Mouse (Mus musculus): ENCODE data around the gene Slc13a3. TPM values are rescaled to one million over a fixed set of nuclear protein-coding genes. Genes with fewer than 3 reads are reported as not detected.

Slc13a3 gene
- total and polyA plus RNA-seq, 3 experiments: 0.11 TPM; not detected in 2

DNA sequence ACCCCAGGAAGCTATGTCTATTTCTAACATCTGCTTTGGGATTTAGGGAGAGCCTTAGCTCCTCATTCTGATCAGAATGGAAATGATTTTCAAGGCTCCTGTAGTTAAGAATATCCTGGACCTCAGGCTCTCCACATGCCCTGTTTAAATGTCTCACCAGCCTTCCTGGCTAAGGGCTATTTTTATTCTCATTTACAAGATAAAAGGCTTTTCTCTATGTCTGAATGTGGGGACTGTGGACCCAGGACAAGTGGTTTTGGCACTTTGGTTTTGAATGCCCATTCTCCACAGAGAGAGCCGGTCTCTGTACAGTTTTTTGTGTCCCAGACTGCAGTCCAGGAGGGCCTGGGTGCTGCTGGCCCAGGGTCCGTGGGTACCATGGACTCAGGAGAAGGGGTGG, 52.8 kb downstream of the Slc13a3 start:
- H3K27me3 ChIP-seq (ENCODE audit: insufficient read depth, low read length): peaks cover 2% of the 10 kb centered on the region; the same call in 1 of the 2 replicates
- H3K36me3 ChIP-seq (replicated peaks): no peaks in the 10 kb centered on the region
- ATAC-seq (ENCODE audit: extremely low read depth, insufficient number of reproducible peaks, low FRiP score, poor library complexity, severe bottlenecking) (no peak), DNase-seq (ENCODE audit: low spot score) (no peak)
- H3K9me3 ChIP-seq (replicated peaks): no peaks in the 10 kb centered on the region
- H3K4me3 ChIP-seq (ENCODE audit: low read depth, low read length): no peak overlapping the region
- H3K4me1 ChIP-seq (ENCODE audit: insufficient read depth, low read depth, low read length): no peaks in the 10 kb centered on the region
- no peak for TF ChIP-seq GATA2 (IDR thresholded peaks at IDR 0.05; ENCODE audit: borderline replicate concordance, low read depth, low read length)
- TF ChIP-seq CTCF (IDR thresholded peaks at IDR 0.05; ENCODE audit: low read depth, low read length): no peak
- no peak for TF ChIP-seq POLR2AphosphoS5 (IDR thresholded peaks at IDR 0.05; ENCODE audit: insufficient replicate concordance, low read depth, low read length)
- TF ChIP-seq TAL1 (conservative IDR thresholded peaks at IDR 0.05; ENCODE audit: low read depth, low read length): no peak
- TF ChIP-seq GATA1 (IDR thresholded peaks at IDR 0.05; ENCODE audit: borderline replicate concordance, low read length): no peak

DNA sequence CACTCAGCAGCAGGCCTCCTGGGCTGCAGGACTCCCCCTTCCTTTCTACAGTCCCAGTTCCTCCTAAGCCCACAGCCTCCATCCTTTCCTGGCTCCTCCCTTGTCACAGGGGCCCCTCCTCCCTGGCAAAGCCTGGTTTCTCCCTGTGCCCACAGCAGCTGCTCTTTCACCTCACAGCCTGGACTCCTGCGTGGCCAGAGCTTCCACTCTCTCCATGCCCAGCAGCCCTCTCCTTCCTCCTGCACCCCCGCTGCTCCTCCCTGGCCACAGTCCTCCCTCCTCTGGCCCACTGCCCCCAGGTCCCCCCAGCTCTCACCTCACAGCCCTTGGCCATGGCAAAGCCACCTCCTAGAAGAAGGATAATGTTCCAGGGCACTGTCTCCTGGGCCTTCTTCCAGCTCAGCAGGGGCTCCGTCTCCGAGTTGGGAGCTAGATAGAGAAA, 53.3 kb downstream of the Slc13a3 start:
- ATAC-seq (ENCODE audit: extremely low read depth, insufficient number of reproducible peaks, low FRiP score, poor library complexity, severe bottlenecking): no peak
- H3K4me1 ChIP-seq (ENCODE audit: insufficient read depth, low read depth, low read length): no peaks in the 10 kb centered on the region
- H3K9me3 ChIP-seq (replicated peaks): no peaks in the 10 kb centered on the region

DNA sequence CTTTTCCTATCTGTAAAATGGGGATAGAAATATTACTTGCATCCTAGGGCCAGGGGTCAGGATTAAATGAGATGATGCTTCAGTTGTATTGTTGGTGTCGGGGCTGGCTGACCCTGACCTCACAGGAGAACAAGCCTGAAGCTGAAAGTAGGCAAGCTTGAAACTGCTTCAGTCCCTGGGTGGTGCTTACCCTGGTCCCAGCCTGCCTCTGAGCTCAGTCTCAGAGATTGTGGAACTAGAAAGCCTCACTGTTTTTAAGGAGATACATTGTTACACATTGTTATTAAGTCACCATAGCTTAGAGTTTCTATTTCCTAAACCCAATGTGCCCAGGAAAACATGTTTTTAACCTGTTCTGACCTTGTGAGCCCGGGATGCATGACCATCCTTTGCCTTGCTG, 54.5 kb downstream of the Slc13a3 start:
- ATAC-seq (ENCODE audit: extremely low read depth, insufficient number of reproducible peaks, low FRiP score, poor library complexity, severe bottlenecking) (no peak), DNase-seq (ENCODE audit: low spot score) (no peak)
- Histone ChIP-seq H3K9me3 (replicated peaks) (no peaks in the 10 kb centered on the region), H3K4me1 (ENCODE audit: insufficient read depth, low read depth, low read length) (no peaks in the 10 kb centered on the region), H3K27me3 (ENCODE audit: insufficient read depth, low read length) (peaks cover 2% of the 10 kb centered on the region; the same call in 1 of the 2 replicates), H3K36me3 (replicated peaks) (no peaks in the 10 kb centered on the region), H3K4me3 (ENCODE audit: low read depth, low read length) (no peak overlapping the region)
- TF ChIP-seq TAL1 (conservative IDR thresholded peaks at IDR 0.05; ENCODE audit: low read depth, low read length) (no peak), GATA2 (IDR thresholded peaks at IDR 0.05; ENCODE audit: borderline replicate concordance, low read depth, low read length) (no peak), GATA1 (IDR thresholded peaks at IDR 0.05; ENCODE audit: borderline replicate concordance, low read length) (no peak), POLR2AphosphoS5 (IDR thresholded peaks at IDR 0.05; ENCODE audit: insufficient replicate concordance, low read depth, low read length) (no peak), CTCF (IDR thresholded peaks at IDR 0.05; ENCODE audit: low read depth, low read length) (no peak)

More for the DNA sequence above, 53.3 kb downstream of the Slc13a3 start:
- Histone ChIP-seq H3K36me3 (replicated peaks) (no peaks in the 10 kb centered on the region), H3K4me3 (ENCODE audit: low read depth, low read length) (no peak overlapping the region), H3K27me3 (ENCODE audit: insufficient read depth, low read length) (peaks cover 2% of the 10 kb centered on the region; the same call in 1 of the 2 replicates)
- no peak for TF ChIP-seq GATA1 (IDR thresholded peaks at IDR 0.05; ENCODE audit: borderline replicate concordance, low read length)
- no peak for TF ChIP-seq TAL1 (conservative IDR thresholded peaks at IDR 0.05; ENCODE audit: low read depth, low read length)
- DNase-seq (ENCODE audit: low spot score): no peak

DNA sequence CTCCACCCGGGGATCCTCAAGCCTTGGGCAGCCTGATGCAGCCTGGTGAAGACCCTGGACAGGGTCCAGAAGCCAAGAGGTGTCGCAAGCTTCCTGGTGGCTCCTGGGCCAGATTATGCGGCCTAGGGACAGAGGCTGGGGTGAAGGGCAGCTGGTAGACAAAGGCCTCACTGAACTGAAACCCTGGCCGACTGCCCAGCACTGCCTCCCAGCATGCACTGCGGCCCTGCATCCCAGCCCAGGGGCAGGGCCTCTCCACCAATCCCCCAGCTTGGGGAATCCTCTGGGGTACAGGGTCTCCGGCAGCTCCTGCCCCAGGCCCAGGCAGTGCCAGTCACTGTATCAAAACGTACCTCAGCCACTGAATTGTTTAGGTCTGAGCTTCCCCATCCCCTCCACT, 55.7 kb downstream of the Slc13a3 start:
- H3K4me3 ChIP-seq (ENCODE audit: low read depth, low read length): no peak overlapping the region
- DNase-seq (ENCODE audit: low spot score) (no peak), ATAC-seq (ENCODE audit: extremely low read depth, insufficient number of reproducible peaks, low FRiP score, poor library complexity, severe bottlenecking) (no peak)
- no peaks in the 10 kb centered on the region for H3K9me3 ChIP-seq (replicated peaks)
- H3K36me3 ChIP-seq (replicated peaks): no peaks in the 10 kb centered on the region
- H3K27me3 ChIP-seq (ENCODE audit: insufficient read depth, low read length): peaks cover 2% of the 10 kb centered on the region; the same call in 1 of the 2 replicates
- no peak for TF ChIP-seq TAL1 (conservative IDR thresholded peaks at IDR 0.05; ENCODE audit: low read depth, low read length)
- no peak for TF ChIP-seq GATA2 (IDR thresholded peaks at IDR 0.05; ENCODE audit: borderline replicate concordance, low read depth, low read length)
- TF ChIP-seq CTCF (IDR thresholded peaks at IDR 0.05; ENCODE audit: low read depth, low read length): no peak
- no peak for TF ChIP-seq POLR2AphosphoS5 (IDR thresholded peaks at IDR 0.05; ENCODE audit: insufficient replicate concordance, low read depth, low read length)
- TF ChIP-seq GATA1 (IDR thresholded peaks at IDR 0.05; ENCODE audit: borderline replicate concordance, low read length): no peak
- H3K4me1 ChIP-seq (ENCODE audit: insufficient read depth, low read depth, low read length): no peaks in the 10 kb centered on the region

DNA sequence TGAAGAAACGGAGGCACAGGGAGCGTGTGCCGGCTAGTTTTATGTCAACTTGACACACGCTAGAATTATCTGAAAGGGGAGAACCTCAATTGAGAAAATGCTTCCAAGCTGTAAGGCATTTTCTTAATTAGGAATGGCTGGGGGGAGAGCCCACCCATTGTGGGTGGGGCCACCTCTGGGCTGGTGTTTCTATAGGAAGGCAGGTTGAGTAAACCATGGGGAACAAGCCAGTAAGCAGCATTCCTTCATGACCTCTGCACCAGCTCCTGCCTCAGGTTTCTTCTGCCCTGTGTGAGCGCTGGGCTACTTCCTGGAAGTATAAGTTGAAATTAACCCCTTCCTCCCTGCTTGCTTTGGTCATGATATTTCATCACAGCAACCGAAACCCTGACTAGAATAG, 57.2 kb downstream of the Slc13a3 start:
- DNase-seq (ENCODE audit: low spot score): no peak

DNA sequence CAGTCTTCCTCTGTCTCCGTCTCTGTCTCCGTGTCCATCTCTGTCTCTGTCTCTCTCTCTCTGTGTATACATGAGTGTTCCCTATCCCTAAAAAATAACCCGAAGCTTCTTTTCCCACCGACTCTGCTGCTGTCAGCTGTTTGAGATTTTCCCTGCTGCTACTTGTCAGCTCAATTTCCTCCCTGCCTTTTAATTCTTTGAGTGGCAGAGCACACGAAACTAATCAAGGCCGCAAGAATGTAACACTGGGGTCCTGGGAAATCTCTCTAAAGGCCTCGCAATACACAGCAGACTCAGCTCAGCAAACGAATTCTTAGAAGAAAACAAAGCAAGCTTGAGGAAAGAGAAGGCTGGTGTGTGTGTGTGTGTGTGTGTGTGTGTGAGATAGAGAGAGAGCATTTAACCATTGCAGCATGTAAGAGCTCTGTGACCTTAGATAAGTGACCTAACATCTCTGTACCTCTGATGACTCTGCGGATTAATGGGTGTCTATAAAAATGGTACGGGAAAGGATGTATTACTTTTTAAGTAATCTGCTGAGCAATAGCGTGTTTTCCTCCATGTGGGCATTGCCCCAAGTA, 57.8 kb downstream of the Slc13a3 start:
- no peak for ATAC-seq (ENCODE audit: extremely low read depth, insufficient number of reproducible peaks, low FRiP score, poor library complexity, severe bottlenecking)
- no peak for TF ChIP-seq TAL1 (conservative IDR thresholded peaks at IDR 0.05; ENCODE audit: low read depth, low read length)
- Histone ChIP-seq H3K36me3 (replicated peaks) (no peaks in the 10 kb centered on the region), H3K27me3 (ENCODE audit: insufficient read depth, low read length) (peaks cover 6% of the 10 kb centered on the region; the same call in 1 of the 2 replicates), H3K4me1 (ENCODE audit: insufficient read depth, low read depth, low read length) (no peaks in the 10 kb centered on the region), H3K4me3 (ENCODE audit: low read depth, low read length) (no peak overlapping the region), H3K9me3 (replicated peaks) (no peaks in the 10 kb centered on the region)
- no peak for DNase-seq (ENCODE audit: low spot score)

More for the DNA sequence above, 57.2 kb downstream of the Slc13a3 start:
- no peak overlapping the region for H3K4me3 ChIP-seq (ENCODE audit: low read depth, low read length)
- peaks cover 6% of the 10 kb centered on the region; the same call in 1 of the 2 replicates for H3K27me3 ChIP-seq (ENCODE audit: insufficient read depth, low read length)
- H3K9me3 ChIP-seq (replicated peaks): no peaks in the 10 kb centered on the region
- no peaks in the 10 kb centered on the region for H3K36me3 ChIP-seq (replicated peaks)
- H3K4me1 ChIP-seq (ENCODE audit: insufficient read depth, low read depth, low read length): no peaks in the 10 kb centered on the region
- no peak for ATAC-seq (ENCODE audit: extremely low read depth, insufficient number of reproducible peaks, low FRiP score, poor library complexity, severe bottlenecking)
- TF ChIP-seq TAL1 (conservative IDR thresholded peaks at IDR 0.05; ENCODE audit: low read depth, low read length) (no peak), GATA2 (IDR thresholded peaks at IDR 0.05; ENCODE audit: borderline replicate concordance, low read depth, low read length) (no peak), GATA1 (IDR thresholded peaks at IDR 0.05; ENCODE audit: borderline replicate concordance, low read length) (no peak), POLR2AphosphoS5 (IDR thresholded peaks at IDR 0.05; ENCODE audit: insufficient replicate concordance, low read depth, low read length) (no peak), CTCF (IDR thresholded peaks at IDR 0.05; ENCODE audit: low read depth, low read length) (no peak)

Data from G1E (cell line).